Mouse (Mus musculus) neural tube, embryonic 15.5 days (tissue): ENCODE data around the gene Sparc. TPM values are rescaled to one million over a fixed set of nuclear protein-coding genes. Genes with fewer than 3 reads are reported as not detected.

ENCODE experiments used
- ATAC-seq: fragments of 200-750 bp; cut with Nextera tagmentation; 2 replicates; pipeline ENCODE4 v1.8.0; 2017; ENCODE audit warnings: mild to moderate bottlenecking, moderate TSS enrichment, moderate library complexity; ENCODE audit not compliant: low FRiP score
- H3K27ac ChIP-seq: fragments of 300-500 bp; sonication (generic); replicated peaks from 2 replicates; pipeline ENCODE4 v1.5.1; 2015; ENCODE audit warnings: mild to moderate bottlenecking, inconsistent platforms
- H3K27me3 ChIP-seq: fragments of 300-500 bp; sonication (generic); replicated peaks from 2 replicates; pipeline ENCODE4 v1.6.1; 2015; ENCODE audit warnings: inconsistent platforms
- H3K36me3 ChIP-seq: fragments of 300-500 bp; sonication (generic); 2 replicates; pipeline ENCODE4 v1.6.1; 2015; ENCODE audit warnings: inconsistent platforms
- H3K4me1 ChIP-seq: fragments of 300-500 bp; sonication (generic); 2 replicates; pipeline ENCODE4 v1.6.1; 2015; ENCODE audit warnings: inconsistent platforms
- H3K4me2 ChIP-seq: fragments of 300-500 bp; sonication (generic); 2 replicates; pipeline ENCODE4 v1.6.1; 2015; ENCODE audit warnings: inconsistent platforms, mild to moderate bottlenecking, moderate library complexity
- H3K4me3 ChIP-seq: fragments of 300-500 bp; sonication (generic); replicated peaks from 2 replicates; pipeline ENCODE4 v1.5.1; 2015; ENCODE audit warnings: mild to moderate bottlenecking, inconsistent platforms
- H3K9ac ChIP-seq: fragments of 300-500 bp; sonication (generic); replicated peaks from 2 replicates; pipeline ENCODE4 v1.6.1; 2015; ENCODE audit warnings: mild to moderate bottlenecking, inconsistent platforms
- H3K9me3 ChIP-seq: fragments of 300-500 bp; sonication (generic); replicated peaks from 2 replicates; pipeline ENCODE4 v1.6.1; 2016; ENCODE audit warnings: inconsistent platforms
- WGBS: fragments of 180-500 bp; shearing (Covaris S2); methylation state at CpG from one replicate; pipeline ENCODE4 v1.1.7; 2015; ENCODE audit warnings: mixed read lengths; 5-methylcytosine and 5-hydroxymethylcytosine counted together
- polyA plus RNA-seq: library from polyadenylated mRNA; unstranded; fragments of >200 nt; fragmentation: Nextera tagmentation; extraction: Ambion mirVana; gene quantifications from 2 replicates; pipeline ENCODE4 v1.2.1, GENCODE M21; 2015

The Sparc gene
- polyA plus RNA-seq, 1 experiment from 2014 or later = 747 TPM

GRCm38 (mm10) chr11:55415036-55415704 lies 7.8 kb downstream of the Sparc start:
- ATAC-seq = no peak
- Histone ChIP-seq H3K36me3 (no peaks in the 10 kb centered on the region), H3K9ac (no peak overlapping the region), H3K4me1 (peaks cover 32% of the 10 kb centered on the region), H3K4me2 (peak overlapping the region; percentile 29), H3K27ac (0 out of 2 replicates have a peak overlapping the region, but pooled peaks have one; percentile 5), H3K4me3 (no peak overlapping the region), H3K9me3 (no peaks in the 10 kb centered on the region), H3K27me3 (no peaks in the 10 kb centered on the region)
- 64% methylated on average over 9 of the region's 9 CpGs for WGBS

- H3K9ac ChIP-seq = no peak overlapping the region
- H3K4me3 ChIP-seq = no peak overlapping the region
- no peak overlapping the region for H3K4me2 ChIP-seq
- peaks cover 23% of the 10 kb centered on the region for H3K4me1 ChIP-seq
- H3K27ac ChIP-seq = no peak overlapping the region
- no peaks in the 10 kb centered on the region for H3K9me3 ChIP-seq
- 75% methylated on average over 5 of the region's 5 CpGs for WGBS
- ATAC-seq = no peak
- no peaks in the 10 kb centered on the region for H3K36me3 ChIP-seq
- H3K27me3 ChIP-seq = no peaks in the 10 kb centered on the region
Measured at GRCm38 (mm10) chr11:55414314-55414713, 8.7 kb downstream of the Sparc start.

DNA sequence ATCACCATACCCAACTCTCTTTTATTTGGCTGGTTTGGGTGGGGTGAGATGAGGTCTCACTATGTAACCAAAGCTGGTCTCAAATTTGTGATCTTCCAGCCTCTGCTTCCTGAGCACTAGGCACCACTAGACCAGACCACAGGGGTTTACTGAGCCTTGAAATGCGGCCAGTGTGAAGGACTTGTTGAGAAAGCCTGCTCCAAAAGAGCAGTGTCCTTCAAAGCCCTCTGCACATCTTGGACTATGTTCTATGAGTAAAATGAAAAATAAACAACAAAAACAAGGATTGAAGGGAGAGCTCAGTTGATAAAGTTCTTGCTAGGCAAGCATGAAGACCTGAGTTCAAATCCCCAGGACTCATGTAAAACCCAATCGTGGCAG lies 9.6 kb downstream of the Sparc start:
- no peak for ATAC-seq
- Histone ChIP-seq H3K9me3 (no peaks in the 10 kb centered on the region), H3K4me2 (no peak overlapping the region), H3K4me3 (no peak overlapping the region), H3K27ac (no peak overlapping the region), H3K9ac (no peak overlapping the region), H3K27me3 (no peaks in the 10 kb centered on the region), H3K36me3 (peaks cover 2% of the 10 kb centered on the region; the same call in 1 of the 2 replicates), H3K4me1 (peaks cover 19% of the 10 kb centered on the region)
- 92% methylated on average over 2 of the region's 2 CpGs for WGBS

GRCm38 (mm10) chr11:55412680-55413415 lies 10.1 kb downstream of the Sparc start:
- Histone ChIP-seq H3K4me3 (no peak overlapping the region), H3K9me3 (no peaks in the 10 kb centered on the region), H3K36me3 (peaks cover 2% of the 10 kb centered on the region; the same call in 1 of the 2 replicates), H3K9ac (no peak overlapping the region), H3K27me3 (no peaks in the 10 kb centered on the region), H3K4me2 (no peak overlapping the region), H3K4me1 (peaks cover 14% of the 10 kb centered on the region), H3K27ac (no peak overlapping the region)
- WGBS = 96% methylated on average over 10 of the region's 10 CpGs
- ATAC-seq = no peak

DNA sequence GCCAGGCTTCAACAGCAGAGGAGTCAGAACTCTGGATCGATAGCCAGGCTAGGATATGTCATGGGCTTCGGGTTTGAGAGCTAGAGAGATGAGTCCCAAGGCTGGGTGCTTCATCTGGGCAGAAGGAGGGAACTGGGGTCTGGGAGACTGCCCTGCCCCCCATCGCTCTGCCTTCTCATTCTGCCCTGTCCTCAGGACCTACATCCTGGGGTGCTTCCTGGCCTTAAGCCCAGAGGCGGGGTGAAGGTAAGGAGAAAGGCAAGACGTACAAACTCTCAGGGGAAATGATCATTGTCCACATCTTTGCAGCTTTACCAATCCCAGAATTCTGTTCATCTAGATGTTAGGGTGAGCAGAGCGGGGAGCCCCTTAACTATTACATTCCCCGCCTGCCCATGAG lies 10.9 kb downstream of the Sparc start:
- Histone ChIP-seq H3K4me2 (no peak overlapping the region), H3K4me1 (peaks cover 11% of the 10 kb centered on the region), H3K27me3 (no peaks in the 10 kb centered on the region), H3K36me3 (peaks cover 6% of the 10 kb centered on the region), H3K4me3 (no peak overlapping the region), H3K27ac (no peak overlapping the region), H3K9me3 (no peaks in the 10 kb centered on the region), H3K9ac (no peak overlapping the region)
- WGBS = 78% methylated on average over 7 of the region's 7 CpGs
- no peak for ATAC-seq

DNA sequence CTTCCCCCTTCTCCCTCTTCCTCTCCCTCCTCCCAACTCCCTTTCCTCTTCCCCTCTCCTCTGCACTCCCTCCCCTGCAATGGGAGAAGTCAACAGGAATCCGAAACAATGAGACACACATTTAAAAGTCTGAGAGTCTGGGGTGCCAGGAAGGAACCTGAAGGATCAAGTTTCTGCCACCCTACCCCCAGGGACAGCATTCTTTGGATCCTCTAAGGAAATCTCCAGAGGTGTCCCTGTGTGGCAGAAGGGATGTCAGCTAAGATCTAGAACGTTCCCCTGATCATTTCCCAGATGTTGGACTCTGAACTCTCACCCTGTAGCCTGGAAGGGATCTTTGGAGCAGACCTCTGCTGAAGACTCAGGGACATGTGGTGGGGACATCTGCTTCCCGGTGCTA lies 12.5 kb downstream of the Sparc start:
- WGBS = 74% methylated on average over 3 of the region's 3 CpGs
- Histone ChIP-seq H3K4me3 (no peak overlapping the region), H3K27ac (0 out of 2 replicates have a peak overlapping the region, but pooled peaks have one; percentile 3), H3K9ac (no peak overlapping the region), H3K27me3 (no peaks in the 10 kb centered on the region), H3K4me1 (peaks cover 7% of the 10 kb centered on the region; the same call in 1 of the 2 replicates), H3K4me2 (no peak overlapping the region), H3K36me3 (peaks cover 9% of the 10 kb centered on the region), H3K9me3 (no peaks in the 10 kb centered on the region)
- no peak for ATAC-seq

GRCm38 (mm10) chr11:55410005-55410404 lies 13.0 kb downstream of the Sparc start:
- H3K36me3 ChIP-seq = peaks cover 9% of the 10 kb centered on the region
- 92% methylated on average over 3 of the region's 3 CpGs for WGBS
- no peak for ATAC-seq

DNA sequence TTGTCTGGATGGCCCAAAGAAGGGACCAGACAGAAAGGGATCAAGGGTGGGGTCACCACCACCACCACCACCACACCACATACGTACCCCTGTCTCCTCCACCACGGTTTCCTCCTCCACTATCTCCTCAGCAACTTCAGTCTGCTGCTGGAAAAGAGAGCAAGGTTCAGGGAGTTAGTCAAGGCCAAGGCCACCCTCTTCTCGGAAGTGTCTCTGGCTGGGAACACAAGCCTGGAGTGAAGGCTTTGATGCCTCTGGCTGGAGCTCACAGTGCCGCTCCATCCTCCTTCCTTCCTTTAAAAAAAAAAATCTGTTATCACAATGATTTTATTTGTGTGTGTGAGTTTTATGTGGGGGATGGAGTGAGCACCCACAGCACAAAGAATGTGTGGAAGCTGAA lies 15.8 kb downstream of the Sparc start:
- ATAC-seq = no peak
- Histone ChIP-seq H3K9me3 (no peaks in the 10 kb centered on the region), H3K9ac (no peak overlapping the region), H3K36me3 (peaks cover 9% of the 10 kb centered on the region), H3K27ac (no peak overlapping the region), H3K27me3 (no peaks in the 10 kb centered on the region), H3K4me1 (no peaks in the 10 kb centered on the region), H3K4me3 (no peak overlapping the region), H3K4me2 (no peak overlapping the region)
- WGBS = 88% methylated on average over 4 of the region's 4 CpGs

More at GRCm38 (mm10) chr11:55410005-55410404, 13.0 kb downstream of the Sparc start:
- Histone ChIP-seq H3K27me3 (no peaks in the 10 kb centered on the region), H3K9me3 (no peaks in the 10 kb centered on the region), H3K9ac (no peak overlapping the region), H3K27ac (no peak overlapping the region), H3K4me2 (no peak overlapping the region), H3K4me3 (no peak overlapping the region), H3K4me1 (peaks cover 3% of the 10 kb centered on the region; the same call in 1 of the 2 replicates)

DNA sequence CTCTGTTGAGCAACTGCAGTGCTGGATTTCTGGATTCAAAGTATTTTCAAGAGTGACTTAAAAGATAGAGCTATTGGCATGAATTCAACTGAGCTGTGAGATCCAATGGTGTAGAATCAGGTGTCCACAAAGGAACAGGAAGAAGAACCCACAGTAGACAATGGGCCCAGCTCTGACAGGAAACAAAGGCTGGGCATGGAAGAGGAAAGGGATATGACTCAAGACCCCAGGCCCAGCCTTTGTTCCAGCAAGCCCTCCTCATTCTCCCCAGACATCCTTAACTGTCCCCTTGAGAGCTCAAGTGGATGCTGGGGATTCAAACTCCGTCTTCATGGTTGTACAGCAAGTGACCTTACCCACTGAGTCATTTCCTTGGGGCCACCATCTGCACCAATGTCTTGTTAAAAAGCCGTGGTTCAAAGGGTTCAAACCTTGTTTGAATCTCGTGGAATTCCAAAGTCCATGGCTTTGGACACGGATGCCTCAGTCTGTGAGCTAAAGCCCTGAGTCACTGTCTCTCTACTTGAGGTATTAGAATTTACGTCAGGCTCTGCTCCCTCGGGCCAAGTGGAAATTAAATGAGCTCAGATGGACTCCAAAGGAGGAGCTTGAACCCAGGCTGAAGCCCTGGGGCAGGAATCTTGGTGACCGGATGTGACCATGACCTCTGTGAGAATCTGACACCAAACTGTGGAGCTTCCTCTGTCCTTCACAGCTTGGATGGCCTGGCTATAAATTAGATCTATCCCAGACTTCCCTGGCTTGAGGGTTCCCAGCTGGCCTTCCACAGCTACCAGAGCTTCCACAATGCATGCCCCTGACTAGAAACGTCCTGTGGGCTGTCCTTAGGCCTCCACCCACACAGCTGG lies 17.1 kb downstream of the Sparc start:
- Histone ChIP-seq H3K4me1 (no peaks in the 10 kb centered on the region), H3K27ac (no peak overlapping the region), H3K9me3 (no peaks in the 10 kb centered on the region), H3K4me2 (no peak overlapping the region), H3K9ac (no peak overlapping the region), H3K36me3 (peaks cover 9% of the 10 kb centered on the region), H3K4me3 (no peak overlapping the region), H3K27me3 (no peaks in the 10 kb centered on the region)
- WGBS = 76% methylated on average over 8 of the region's 8 CpGs
- no peak for ATAC-seq

GRCm38 (mm10) chr11:55404659-55405457 lies 18.1 kb downstream of the Sparc start:
- H3K4me3 ChIP-seq = no peak overlapping the region
- H3K27ac ChIP-seq = no peak overlapping the region
- ATAC-seq = no peak
- H3K4me2 ChIP-seq = no peak overlapping the region
- H3K36me3 ChIP-seq = peaks cover 9% of the 10 kb centered on the region
- H3K4me1 ChIP-seq = no peaks in the 10 kb centered on the region
- no peaks in the 10 kb centered on the region for H3K27me3 ChIP-seq
- H3K9ac ChIP-seq = no peak overlapping the region
- H3K9me3 ChIP-seq = no peaks in the 10 kb centered on the region
- WGBS = 90% methylated on average over 9 of the region's 9 CpGs

DNA sequence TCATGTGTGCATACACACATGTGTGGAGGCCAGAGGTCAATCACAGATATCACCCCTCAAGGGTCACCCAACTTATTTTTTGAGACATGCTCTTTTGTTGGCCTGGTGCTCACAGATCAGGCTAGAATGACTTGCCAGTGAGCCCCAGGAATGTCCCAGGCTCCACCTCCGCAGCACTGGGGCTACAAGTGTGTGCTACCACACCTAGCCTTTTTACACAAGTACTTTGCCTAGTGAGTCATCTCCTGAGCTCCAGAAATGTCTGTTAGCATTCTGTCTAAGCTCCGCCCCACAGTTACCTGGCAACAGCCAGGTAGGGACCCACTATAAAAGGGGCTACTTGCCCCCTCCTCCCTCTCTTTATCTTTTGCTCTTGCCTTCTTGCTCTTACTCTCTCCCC lies 22.1 kb downstream of the Sparc start:
- ATAC-seq = no peak
- WGBS = 97% methylated on average over 2 of the region's 2 CpGs
- H3K4me1 ChIP-seq = no peaks in the 10 kb centered on the region
- no peak overlapping the region for H3K4me2 ChIP-seq
- no peak overlapping the region for H3K27ac ChIP-seq
- H3K36me3 ChIP-seq = no peaks in the 10 kb centered on the region
- H3K9me3 ChIP-seq = no peaks in the 10 kb centered on the region
- H3K4me3 ChIP-seq = no peak overlapping the region
- H3K9ac ChIP-seq = no peak overlapping the region
- no peaks in the 10 kb centered on the region for H3K27me3 ChIP-seq
